Mouse (Mus musculus): Measurements from ENCODE around the gene Uqcr11. TPM values are rescaled to one million over a fixed set of nuclear protein-coding genes. Genes with fewer than 3 reads are reported as not detected.

Gene Uqcr11
- polyA plus RNA-seq, 1 experiment = 2,895 TPM

- TF ChIP-seq GATA1 (IDR thresholded peaks at IDR 0.05; ENCODE audit: low read length) = no peak
Observed at GRCm38 (mm10) chr10:80417371-80417770, 10.7 kb upstream of the Uqcr11 start.

GRCm38 (mm10) chr10:80415566-80415965 lies 8.9 kb upstream of the Uqcr11 start:
- no peak for TF ChIP-seq GATA1 (IDR thresholded peaks at IDR 0.05; ENCODE audit: low read length)

DNA sequence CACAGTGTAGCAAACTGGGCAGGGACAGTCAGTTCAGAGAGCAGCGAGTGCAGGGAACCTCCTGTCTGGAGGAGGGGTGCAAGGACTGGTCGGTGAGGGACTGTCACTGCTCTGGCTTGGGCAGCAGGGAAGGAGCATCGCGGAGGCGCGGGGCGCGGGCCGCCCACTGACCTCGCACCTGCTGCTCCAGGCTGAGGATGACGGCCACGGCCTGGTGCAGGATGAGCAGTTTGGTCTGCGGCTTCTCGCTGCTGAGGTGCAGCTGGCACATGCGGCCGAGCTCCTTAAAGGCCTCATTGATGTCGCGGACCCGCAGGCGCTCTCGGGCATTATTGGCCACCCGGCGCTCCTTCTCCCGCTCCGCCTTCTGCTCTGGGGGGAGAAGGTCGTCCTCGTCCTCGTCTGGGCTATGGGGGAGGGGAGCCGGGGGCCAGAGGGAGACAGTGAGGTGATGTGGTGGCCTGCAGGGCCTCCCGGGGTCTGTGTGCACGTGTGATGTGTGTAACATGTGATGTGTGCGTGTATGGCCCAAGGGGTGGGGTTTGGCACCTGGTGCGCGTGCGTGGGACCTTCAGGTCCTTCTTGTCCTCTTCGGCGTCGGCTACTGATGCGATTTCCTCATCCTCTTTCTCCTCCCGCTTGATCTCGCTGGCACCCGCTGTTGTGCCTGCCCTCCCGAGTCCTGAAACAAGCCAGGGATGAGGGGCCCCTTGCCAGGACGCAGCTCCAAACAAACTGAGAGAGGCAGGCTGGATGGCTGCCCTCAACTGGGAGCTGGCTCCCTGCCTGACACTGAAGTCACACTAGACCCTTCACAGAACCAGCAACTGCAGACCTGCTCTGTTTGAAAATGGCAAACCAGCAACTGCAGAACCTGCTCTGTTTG lies 6.3 kb upstream of the Uqcr11 start:
- TF ChIP-seq GATA1 (IDR thresholded peaks at IDR 0.05; ENCODE audit: low read length) = no peak

DNA sequence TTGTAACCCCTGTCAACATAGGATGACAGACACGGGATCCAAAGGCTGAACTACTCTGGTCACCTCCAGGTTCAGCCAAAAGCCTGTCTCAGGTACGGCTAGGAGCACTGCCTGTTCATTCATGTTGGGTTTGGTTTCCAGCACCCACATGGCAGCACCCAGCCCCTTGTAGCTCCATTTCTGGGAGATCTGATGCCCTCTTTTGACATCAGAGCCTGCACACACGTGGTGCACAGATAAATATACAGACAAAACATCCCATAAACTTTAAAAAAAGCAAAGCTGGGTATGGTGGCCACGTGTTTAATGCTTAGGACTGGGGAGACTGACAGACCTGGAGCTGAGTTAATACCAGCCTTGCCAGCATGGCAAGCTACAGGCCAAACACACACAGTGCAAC lies 1.3 kb upstream of the Uqcr11 start:
- no peak for TF ChIP-seq GATA1 (IDR thresholded peaks at IDR 0.05; ENCODE audit: low read length)

GRCm38 (mm10) chr10:80405481-80406173 lies 1.0 kb downstream of the Uqcr11 start:
- TF ChIP-seq GATA1 (IDR thresholded peaks at IDR 0.05; ENCODE audit: low read length) = no peak

DNA sequence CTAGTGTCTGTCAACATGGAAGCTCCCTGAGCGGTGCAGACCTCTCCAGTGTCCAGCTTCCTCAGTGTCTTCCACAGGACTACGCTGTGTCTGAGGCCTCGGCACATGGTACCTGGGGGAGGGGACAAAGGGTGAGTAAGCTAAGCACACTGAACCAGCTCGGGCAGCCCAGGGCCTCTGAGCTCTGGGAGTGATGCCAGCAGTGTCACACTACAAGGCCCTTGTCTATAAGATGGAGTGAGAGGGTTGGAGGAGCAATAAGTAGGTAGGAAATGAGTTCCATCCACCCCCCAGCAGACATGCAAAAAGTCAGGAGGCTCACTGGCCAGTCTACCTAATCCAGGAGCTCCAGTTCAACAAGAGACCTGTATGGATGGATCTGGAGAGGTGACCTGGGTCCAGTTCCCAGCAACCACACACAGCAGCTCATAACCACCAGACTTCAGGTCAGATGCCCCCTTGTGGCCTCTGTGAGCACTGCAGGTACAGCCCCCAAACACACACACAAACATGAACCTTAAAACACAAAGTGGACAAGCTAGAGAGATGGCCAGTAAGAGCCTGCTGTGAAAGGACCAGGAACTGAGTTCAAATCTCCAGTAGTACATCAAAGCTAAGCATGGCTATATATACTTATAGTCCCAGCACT lies 3.5 kb downstream of the Uqcr11 start:
- no peak for TF ChIP-seq GATA1 (IDR thresholded peaks at IDR 0.05; ENCODE audit: low read length)

GRCm38 (mm10) chr10:80400704-80401161 lies 5.9 kb downstream of the Uqcr11 start:
- no peak for TF ChIP-seq GATA1 (IDR thresholded peaks at IDR 0.05; ENCODE audit: low read length)

GRCm38 (mm10) chr10:80399973-80400703 lies 6.5 kb downstream of the Uqcr11 start:
- TF ChIP-seq GATA1 (IDR thresholded peaks at IDR 0.05; ENCODE audit: low read length) = no peak

DNA sequence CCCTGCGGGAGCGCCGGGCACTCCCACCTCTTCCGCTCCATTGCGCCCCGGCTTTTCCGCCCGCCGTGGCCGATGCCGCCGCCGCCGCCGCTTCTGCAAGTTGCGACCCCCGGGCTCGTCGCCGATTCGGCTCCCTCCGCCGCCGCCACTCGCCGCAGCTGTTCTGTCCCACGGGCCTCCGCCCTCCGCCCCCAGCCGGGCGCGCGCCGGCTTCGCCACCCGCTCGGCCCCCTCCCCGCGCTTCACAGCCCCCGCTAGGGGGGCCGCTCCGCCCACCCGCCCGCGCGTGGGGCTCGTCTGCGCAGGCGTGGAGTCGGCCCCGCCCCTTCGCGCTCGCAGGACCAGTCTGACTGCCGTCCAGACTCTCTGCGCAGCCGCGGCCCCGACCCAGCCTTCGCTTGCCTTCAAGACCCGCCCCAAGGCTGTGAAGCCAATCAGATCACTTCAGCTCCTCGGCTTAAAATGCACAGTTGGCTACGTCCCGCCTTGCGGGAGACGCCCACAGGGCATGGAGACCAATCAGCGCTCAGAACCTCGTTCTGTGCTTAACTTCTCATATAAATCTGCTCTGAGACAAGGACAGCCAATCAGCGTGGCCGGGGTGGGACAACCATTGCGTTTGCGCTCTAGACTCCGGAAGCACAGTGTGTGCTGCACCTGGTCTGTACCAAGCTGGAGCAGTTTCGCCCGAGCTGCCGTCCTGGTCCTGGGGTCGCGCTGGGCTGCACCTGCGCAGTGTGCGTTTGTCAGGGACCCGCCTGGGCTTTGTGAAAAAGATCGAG lies 7.2 kb downstream of the Uqcr11 start, which contains the start of gene Mbd3:
TSS of gene Mbd3 (minus strand) at position 360 of the 782 bp plus-strand sequence.
- TF ChIP-seq GATA1 (IDR thresholded peaks at IDR 0.05; ENCODE audit: low read length) = no peak

DNA sequence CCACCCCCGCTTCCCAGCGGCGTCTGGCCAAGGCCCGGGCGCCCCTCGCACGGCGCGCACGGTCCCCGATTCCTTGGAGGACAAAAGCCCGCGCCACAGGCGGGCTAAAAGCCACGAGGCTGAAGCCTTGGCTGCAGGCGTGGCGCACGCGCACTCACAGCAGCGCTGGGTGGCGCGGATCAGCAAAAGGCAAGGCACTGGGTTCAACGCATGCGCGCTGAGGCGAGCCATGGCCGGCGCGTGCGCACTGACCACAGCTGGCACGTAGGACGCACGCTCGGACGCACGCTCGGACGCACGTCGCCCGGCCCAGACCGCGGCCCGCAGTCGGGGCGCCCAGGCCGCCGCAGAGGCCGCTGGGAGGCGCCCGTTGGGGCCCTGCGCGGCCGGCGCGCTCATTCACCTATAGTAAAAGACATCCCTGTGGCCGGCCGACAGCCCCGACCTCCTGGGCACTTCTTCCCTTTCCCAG lies 7.9 kb downstream of the Uqcr11 start:
- TF ChIP-seq GATA1 (IDR thresholded peaks at IDR 0.05; ENCODE audit: low read length) = no peak

- no peak for TF ChIP-seq GATA1 (IDR thresholded peaks at IDR 0.05; ENCODE audit: low read length)
Observed at GRCm38 (mm10) chr10:80398174-80398535, 8.5 kb downstream of the Uqcr11 start.

- TF ChIP-seq GATA1 (IDR thresholded peaks at IDR 0.05; ENCODE audit: low read length) = no peak
Observed at GRCm38 (mm10) chr10:80397524-80398173, 9.0 kb downstream of the Uqcr11 start.

GRCm38 (mm10) chr10:80396822-80397523 lies 9.7 kb downstream of the Uqcr11 start:
- no peak for TF ChIP-seq GATA1 (IDR thresholded peaks at IDR 0.05; ENCODE audit: low read length)

Measured in G1E-ER4 (cell line).